Mouse (Mus musculus) kidney, adult 11 months (tissue): ENCODE measurements at regions not wholly inside any gene's neighbourhood (a gene's known extent, or its start where the extent isn't known, plus 50 kb on each side); places are given as distances from the start of the nearest gene placed in this dataset.

Experiments
- DNase-seq: peaks from one replicate; pipeline ENCODE4 v3.0.0; 2022

GRCm38 (mm10) chr16:29879665-29880064, 184.5 kb upstream of the Hes1 start:
- DNase-seq: peak; percentile 22

GRCm38 (mm10) chr16:29881497-29881896, 182.7 kb upstream of the Hes1 start:
- no peak for DNase-seq

- no peak for DNase-seq
Observed at GRCm38 (mm10) chr16:29882226-29882972, 181.8 kb upstream of the Hes1 start.

GRCm38 (mm10) chr16:29883252-29883992, 180.8 kb upstream of the Hes1 start:
- DNase-seq: no peak

- no peak for DNase-seq
Observed at GRCm38 (mm10) chr16:29884899-29885298, 179.3 kb upstream of the Hes1 start.

- no peak for DNase-seq
Observed at GRCm38 (mm10) chr16:29886755-29887154, 177.4 kb upstream of the Hes1 start.

GRCm38 (mm10) chr16:29889346-29889745, 174.8 kb upstream of the Hes1 start:
- DNase-seq: no peak

GRCm38 (mm10) chr16:29891472-29891871, 172.7 kb upstream of the Hes1 start:
- DNase-seq: no peak

GRCm38 (mm10) chr16:29893871-29894828, 170.0 kb upstream of the Hes1 start:
- no peak for DNase-seq

- DNase-seq: no peak
Observed at GRCm38 (mm10) chr16:29896393-29896792, 167.8 kb upstream of the Hes1 start.

- DNase-seq: no peak
Observed at GRCm38 (mm10) chr16:29903510-29903909, 160.7 kb upstream of the Hes1 start.

- DNase-seq: no peak
Observed at GRCm38 (mm10) chr16:29904183-29904775, 159.9 kb upstream of the Hes1 start.

- no peak for DNase-seq
Observed at GRCm38 (mm10) chr16:29907331-29907730, 156.9 kb upstream of the Hes1 start.

GRCm38 (mm10) chr16:29908031-29908430, 156.2 kb upstream of the Hes1 start:
- no peak for DNase-seq

- DNase-seq: no peak
Observed at GRCm38 (mm10) chr16:29909923-29910465, 154.2 kb upstream of the Hes1 start.

- no peak for DNase-seq
Observed at GRCm38 (mm10) chr16:29911164-29911571, 153.0 kb upstream of the Hes1 start.

- no peak for DNase-seq
Observed at GRCm38 (mm10) chr16:29913357-29914010, 150.7 kb upstream of the Hes1 start.

GRCm38 (mm10) chr16:29915346-29915745, 148.8 kb upstream of the Hes1 start:
- DNase-seq: peak; percentile 25

GRCm38 (mm10) chr16:29917989-29918388, 146.2 kb upstream of the Hes1 start:
- DNase-seq: no peak

- no peak for DNase-seq
Observed at GRCm38 (mm10) chr16:29918396-29918795, 145.8 kb upstream of the Hes1 start.

- no peak for DNase-seq
Observed at GRCm38 (mm10) chr16:29920940-29921339, 143.2 kb upstream of the Hes1 start.

GRCm38 (mm10) chr16:29921385-29921784, 142.8 kb upstream of the Hes1 start:
- no peak for DNase-seq
